Mouse (Mus musculus): ENCODE data around the gene Ano10. TPM values are rescaled to one million over a fixed set of nuclear protein-coding genes. Genes with fewer than 3 reads are reported as not detected.
A peak's percentile ranks its signal among the peaks of the same experiment; 100 is the strongest.

Ano10 gene
- polyA plus RNA-seq, 1 experiment: 62.4 TPM

DNA sequence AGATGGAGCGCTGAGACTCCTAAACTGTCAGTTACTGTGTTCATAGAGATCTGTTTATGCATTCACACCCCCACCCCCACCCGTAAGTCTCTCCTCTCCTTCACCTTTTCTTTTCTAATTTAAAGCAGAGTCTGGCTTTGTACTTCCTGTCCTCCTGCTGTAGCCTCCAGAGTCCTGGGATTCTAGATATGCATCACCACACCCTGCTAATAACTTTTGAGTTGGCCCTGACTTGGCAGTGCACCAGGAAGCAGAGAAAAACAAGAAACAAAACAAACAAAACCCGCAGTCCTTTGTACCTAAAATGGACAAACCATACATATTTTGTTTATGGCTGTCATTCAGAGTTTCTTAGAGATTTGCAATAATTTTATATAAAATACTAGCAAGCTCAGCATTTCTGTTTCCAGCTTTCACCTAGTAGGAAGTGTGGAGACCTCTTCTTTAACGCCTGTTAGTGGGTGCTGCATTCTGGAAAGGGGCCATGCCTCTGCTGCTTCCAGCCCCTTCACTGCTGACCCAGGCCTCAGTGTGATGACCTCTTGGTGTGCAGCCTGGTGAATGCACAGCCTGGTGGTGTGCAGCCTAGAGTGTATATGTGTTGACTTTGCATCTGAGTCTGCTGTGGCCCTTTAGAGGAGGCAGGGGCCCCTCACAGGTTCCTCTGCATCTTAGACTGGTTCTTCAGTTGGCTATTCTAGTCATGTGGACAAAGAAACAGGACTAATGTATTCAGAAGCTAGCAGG lies 147.9 kb downstream of the Ano10 start:
- no peak overlapping the region for H3K27ac ChIP-seq (ENCODE audit: control insufficient read depth, insufficient read depth, low read depth, low read length, poor library complexity)

GRCm38 (mm10) chr9:122145677-122146076 lies 148.5 kb downstream of the Ano10 start:
- Histone ChIP-seq H3K4me1 (ENCODE audit: control insufficient read depth, insufficient read depth, low read length) (peaks cover 2% of the 10 kb centered on the region; the same call in 1 of the 2 replicates), H3K27ac (ENCODE audit: control insufficient read depth, insufficient read depth, low read depth, low read length, poor library complexity) (no peak overlapping the region), H3K4me3 (replicated peaks; ENCODE audit: control insufficient read depth, low read depth, low read length) (no peak overlapping the region)
- TF ChIP-seq CTCF (IDR thresholded peaks at IDR 0.05; ENCODE audit: control insufficient read depth, insufficient read depth, low read length): no peak
- no peak for TF ChIP-seq POLR2A (IDR thresholded peaks at IDR 0.05; ENCODE audit: borderline replicate concordance, control insufficient read depth, low read depth, low read length)

More for the DNA sequence above, 147.9 kb downstream of the Ano10 start:
- peaks cover 2% of the 10 kb centered on the region; the same call in 1 of the 2 replicates for H3K4me1 ChIP-seq (ENCODE audit: control insufficient read depth, insufficient read depth, low read length)
- no peak for TF ChIP-seq POLR2A (IDR thresholded peaks at IDR 0.05; ENCODE audit: borderline replicate concordance, control insufficient read depth, low read depth, low read length)
- TF ChIP-seq CTCF (IDR thresholded peaks at IDR 0.05; ENCODE audit: control insufficient read depth, insufficient read depth, low read length): no peak
- WGBS: 76% methylated on average over 4 of the region's 4 CpGs
- H3K4me3 ChIP-seq (replicated peaks; ENCODE audit: control insufficient read depth, low read depth, low read length): no peak overlapping the region

GRCm38 (mm10) chr9:122144776-122145175 lies 149.4 kb downstream of the Ano10 start:
- WGBS: 84% methylated on average over 3 of the region's 3 CpGs

DNA sequence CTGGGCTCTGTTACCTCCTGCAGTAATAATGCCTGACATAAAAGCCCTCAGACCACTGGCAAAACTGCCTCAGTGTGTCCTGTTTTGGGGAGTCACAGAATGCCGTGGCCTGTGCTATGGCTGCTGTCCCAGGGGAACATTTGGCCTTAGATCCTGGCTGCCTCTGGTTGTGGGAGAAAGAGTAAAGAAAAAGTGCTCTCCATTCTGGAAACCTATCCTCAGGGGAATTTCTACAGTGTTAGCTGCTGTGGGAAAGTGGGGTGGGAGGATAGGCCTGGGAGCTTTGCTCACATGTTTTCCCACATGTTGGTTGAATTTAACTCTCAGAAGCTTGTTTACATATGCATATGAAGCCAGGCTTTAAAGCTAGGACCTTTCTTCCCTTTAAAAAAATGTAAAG lies 151.0 kb downstream of the Ano10 start:
- no peak overlapping the region for H3K4me3 ChIP-seq (replicated peaks; ENCODE audit: control insufficient read depth, low read depth, low read length)
- no peak overlapping the region for H3K27ac ChIP-seq (ENCODE audit: control insufficient read depth, insufficient read depth, low read depth, low read length, poor library complexity)
- peaks cover 2% of the 10 kb centered on the region; the same call in 1 of the 2 replicates for H3K4me1 ChIP-seq (ENCODE audit: control insufficient read depth, insufficient read depth, low read length)
- TF ChIP-seq POLR2A (IDR thresholded peaks at IDR 0.05; ENCODE audit: borderline replicate concordance, control insufficient read depth, low read depth, low read length) (no peak), CTCF (IDR thresholded peaks at IDR 0.05; ENCODE audit: control insufficient read depth, insufficient read depth, low read length) (no peak)
- 79% methylated on average over 1 of the region's 1 CpGs for WGBS

More at GRCm38 (mm10) chr9:122144776-122145175, 149.4 kb downstream of the Ano10 start:
- no peak overlapping the region for H3K4me3 ChIP-seq (replicated peaks; ENCODE audit: control insufficient read depth, low read depth, low read length)
- no peak overlapping the region for H3K27ac ChIP-seq (ENCODE audit: control insufficient read depth, insufficient read depth, low read depth, low read length, poor library complexity)
- peaks cover 2% of the 10 kb centered on the region; the same call in 1 of the 2 replicates for H3K4me1 ChIP-seq (ENCODE audit: control insufficient read depth, insufficient read depth, low read length)
- no peak for TF ChIP-seq CTCF (IDR thresholded peaks at IDR 0.05; ENCODE audit: control insufficient read depth, insufficient read depth, low read length)
- no peak for TF ChIP-seq POLR2A (IDR thresholded peaks at IDR 0.05; ENCODE audit: borderline replicate concordance, control insufficient read depth, low read depth, low read length)

GRCm38 (mm10) chr9:122139236-122139635 lies 155.0 kb downstream of the Ano10 start:
- Histone ChIP-seq H3K4me3 (replicated peaks; ENCODE audit: control insufficient read depth, low read depth, low read length) (no peak overlapping the region), H3K27ac (ENCODE audit: control insufficient read depth, insufficient read depth, low read depth, low read length, poor library complexity) (no peak overlapping the region), H3K4me1 (ENCODE audit: control insufficient read depth, insufficient read depth, low read length) (peaks cover 7% of the 10 kb centered on the region)
- WGBS: 54% methylated on average over 2 of the region's 2 CpGs
- TF ChIP-seq POLR2A (IDR thresholded peaks at IDR 0.05; ENCODE audit: borderline replicate concordance, control insufficient read depth, low read depth, low read length): no peak
- TF ChIP-seq CTCF (IDR thresholded peaks at IDR 0.05; ENCODE audit: control insufficient read depth, insufficient read depth, low read length): no peak

DNA sequence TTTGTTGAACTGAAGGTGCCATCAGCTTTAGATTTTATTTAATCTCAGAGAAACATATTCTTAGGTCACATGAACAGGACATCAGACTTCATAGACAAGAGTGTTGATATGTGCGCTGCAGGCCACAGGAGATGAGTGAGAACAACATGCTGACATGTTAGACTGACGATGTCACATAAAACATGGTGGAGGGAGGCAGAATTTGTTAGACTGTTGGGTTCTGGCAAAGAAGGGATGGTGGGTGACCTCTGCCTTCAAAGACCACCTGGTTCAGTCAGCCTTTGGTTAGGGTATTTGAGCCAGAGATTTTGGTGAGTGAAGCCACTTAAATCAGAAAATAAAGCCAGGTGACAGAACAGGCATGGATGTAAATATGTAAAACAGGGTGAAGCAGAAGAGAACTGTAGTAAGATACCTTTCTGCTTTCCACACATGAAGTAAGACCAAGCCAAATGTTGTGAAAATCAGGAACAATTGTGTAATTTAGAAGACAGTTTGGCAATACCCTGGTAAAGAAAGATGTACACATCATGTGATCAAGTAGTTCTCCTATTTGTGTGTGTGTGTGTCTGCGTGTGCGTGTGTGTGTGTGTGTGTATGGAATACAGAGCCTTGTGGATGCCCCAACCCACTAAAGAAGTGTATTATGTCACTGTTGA lies 155.7 kb downstream of the Ano10 start:
- Histone ChIP-seq H3K4me3 (replicated peaks; ENCODE audit: control insufficient read depth, low read depth, low read length) (no peak overlapping the region), H3K27ac (ENCODE audit: control insufficient read depth, insufficient read depth, low read depth, low read length, poor library complexity) (peak overlapping the region; percentile 59; the same call in 1 of the 2 replicates), H3K4me1 (ENCODE audit: control insufficient read depth, insufficient read depth, low read length) (peaks cover 7% of the 10 kb centered on the region)
- 58% methylated on average over 4 of the region's 4 CpGs for WGBS
- TF ChIP-seq CTCF (IDR thresholded peaks at IDR 0.05; ENCODE audit: control insufficient read depth, insufficient read depth, low read length) (no peak), POLR2A (IDR thresholded peaks at IDR 0.05; ENCODE audit: borderline replicate concordance, control insufficient read depth, low read depth, low read length) (no peak)

GRCm38 (mm10) chr9:122137960-122138359 lies 156.3 kb downstream of the Ano10 start:
- H3K27ac ChIP-seq (ENCODE audit: control insufficient read depth, insufficient read depth, low read depth, low read length, poor library complexity): peak overlapping the region; percentile 59; the same call in 1 of the 2 replicates
- H3K4me1 ChIP-seq (ENCODE audit: control insufficient read depth, insufficient read depth, low read length): peaks cover 7% of the 10 kb centered on the region
- TF ChIP-seq CTCF (IDR thresholded peaks at IDR 0.05; ENCODE audit: control insufficient read depth, insufficient read depth, low read length) (no peak), POLR2A (IDR thresholded peaks at IDR 0.05; ENCODE audit: borderline replicate concordance, control insufficient read depth, low read depth, low read length) (no peak)
- no peak overlapping the region for H3K4me3 ChIP-seq (replicated peaks; ENCODE audit: control insufficient read depth, low read depth, low read length)
- 87% methylated on average over 1 of the region's 1 CpGs for WGBS

- Histone ChIP-seq H3K4me3 (replicated peaks; ENCODE audit: control insufficient read depth, low read depth, low read length) (no peak overlapping the region), H3K27ac (ENCODE audit: control insufficient read depth, insufficient read depth, low read depth, low read length, poor library complexity) (no peak overlapping the region), H3K4me1 (ENCODE audit: control insufficient read depth, insufficient read depth, low read length) (peaks cover 7% of the 10 kb centered on the region)
- TF ChIP-seq CTCF (IDR thresholded peaks at IDR 0.05; ENCODE audit: control insufficient read depth, insufficient read depth, low read length): no peak
- TF ChIP-seq POLR2A (IDR thresholded peaks at IDR 0.05; ENCODE audit: borderline replicate concordance, control insufficient read depth, low read depth, low read length): no peak
- WGBS: 83% methylated on average over 2 of the region's 2 CpGs
Measured at GRCm38 (mm10) chr9:122135885-122136170, 158.4 kb downstream of the Ano10 start.

Measured in bone marrow, adult 2 months (tissue).